In the genomic region with DNA sequence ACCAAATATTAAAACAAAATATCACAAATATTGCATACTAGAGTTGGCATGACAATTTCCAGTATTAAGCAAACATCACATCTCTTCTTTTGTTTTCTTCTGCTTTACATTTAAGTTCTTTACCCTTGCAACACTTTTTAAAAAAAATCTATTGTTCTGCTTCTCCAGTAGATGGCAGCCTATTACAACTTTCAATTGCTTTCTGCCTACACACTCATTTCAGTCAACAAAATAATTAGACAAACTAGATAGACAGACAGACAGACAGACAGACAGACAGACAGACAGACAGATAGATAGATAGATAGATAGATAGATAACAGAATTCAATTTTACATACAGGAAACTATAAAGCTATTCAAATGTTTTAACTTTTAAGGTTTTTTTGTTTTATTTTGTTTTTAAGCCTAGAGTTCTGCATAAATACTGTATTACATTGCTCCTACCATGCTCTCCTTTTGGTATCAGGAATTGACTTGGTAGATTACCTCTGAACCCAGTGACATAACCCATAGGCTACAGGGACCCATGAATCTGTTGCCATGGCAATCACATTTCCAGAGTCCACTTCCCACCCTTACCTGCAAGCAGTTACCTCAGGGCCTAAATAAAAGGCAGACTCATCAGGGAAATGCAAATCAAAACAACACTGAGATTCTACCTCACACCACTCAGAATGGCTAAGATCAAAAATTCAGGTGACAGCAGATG, we compare ENCODE assay signal across 12 mouse cellular contexts. TPM values are rescaled to one million over a fixed set of nuclear protein-coding genes. Genes with fewer than 3 reads are reported as not detected.
DNase-seq lines count a peak whose midpoint lies in the region; ATAC-seq and TF ChIP-seq lines count a peak whose summit lies in the region.
"Had no signal": no experiment of that assay in that cellular context is flagged by ENCODE, and none has a peak within 500 bp of the region (broad histone marks: within the 10 kb centered on the region; RNA-seq: fewer than 3 reads in every experiment).

No protein-coding gene starts in this region.

- TF ChIP-seq CTCF in gastrocnemius, adult 2 months (IDR thresholded peaks at IDR 0.05) = peak; percentile 46; the same call in 1 of the 2 replicates
- TF ChIP-seq CTCF in lung, postnatal 0 days (IDR thresholded peaks at IDR 0.05) = peak; percentile 68

- H3K9me3 ChIP-seq in lung, postnatal 0 days (ENCODE audit: low read length) = no peaks in the 10 kb centered on the region
- no peaks in the 10 kb centered on the region for H3K9me3 ChIP-seq in midbrain, embryonic 15.5 days
- H3K9me3 ChIP-seq: G1E; heart, embryonic 10.5 days had no signal

- no peak overlapping the region for H3K9ac ChIP-seq in lung, postnatal 0 days (replicated peaks; ENCODE audit: low read depth)
- H3K9ac ChIP-seq in midbrain, embryonic 15.5 days = no peak overlapping the region

- H3K4me1 ChIP-seq in lung, postnatal 0 days (ENCODE audit: insufficient read depth, low read depth, low read length) = no peaks in the 10 kb centered on the region
- no peaks in the 10 kb centered on the region for H3K4me1 ChIP-seq in midbrain, embryonic 15.5 days
- H3K4me1 ChIP-seq: heart, embryonic 10.5 days had no signal

- H3K4me3 ChIP-seq in gastrocnemius, adult 2 months = no peak overlapping the region
- no peak overlapping the region for H3K4me3 ChIP-seq in lung, postnatal 0 days (ENCODE audit: low read depth, low read length)
- no peak overlapping the region for H3K4me3 ChIP-seq in midbrain, embryonic 15.5 days
- H3K4me3 ChIP-seq: heart, embryonic 10.5 days had no signal

- H3K27ac ChIP-seq in gastrocnemius, adult 2 months = no peak overlapping the region
- no peak overlapping the region for H3K27ac ChIP-seq in lung, postnatal 0 days (ENCODE audit: low read length)
- no peak overlapping the region for H3K27ac ChIP-seq in midbrain, embryonic 15.5 days
- H3K27ac ChIP-seq: heart, embryonic 10.5 days had no signal

- ATAC-seq in lung, postnatal 0 days = no peak
- ATAC-seq in midbrain, embryonic 15.5 days (replicated peaks) = 0 out of 2 replicates have a peak, but pooled peaks have one; percentile 50
- ATAC-seq in megakaryocyte, adult 5-6 weeks (ENCODE audit: poor library complexity, severe bottlenecking) = no peak

- H3K4me2 ChIP-seq in lung, postnatal 0 days (replicated peaks; ENCODE audit: low read depth, low read length) = no peak overlapping the region
- H3K4me2 ChIP-seq in midbrain, embryonic 15.5 days = no peak overlapping the region

- TF ChIP-seq EP300 in lung, postnatal 0 days (IDR thresholded peaks at IDR 0.05) = no peak

- H3K27me3 ChIP-seq in lung, postnatal 0 days (replicated peaks; ENCODE audit: insufficient read depth, low read length) = no peaks in the 10 kb centered on the region
- H3K27me3 ChIP-seq in midbrain, embryonic 15.5 days (replicated peaks) = no peaks in the 10 kb centered on the region

- intact Hi-C loops in gastrocnemius, adult 2 months (cut with DNase I) = loop anchor here (5.0 to 10.0 kb wide), 2 partner anchors 201 to 524 kb away; a partner anchor contains a TSS

- no peak for DNase-seq in gastrocnemius, adult 2 months
- DNase-seq in gastrocnemius, postnatal 4 days (ENCODE audit: low spot score in 2 of 2) = no peak
- peak; percentile 74 for DNase-seq in lung, postnatal 0 days (ENCODE audit: low spot score)
- no peak for DNase-seq in lung, postnatal 14 days
- peak; percentile 32 for DNase-seq in adipocyte (ENCODE audit: low spot score)
- no peak for DNase-seq in adrenal gland, postnatal 36 days
- DNase-seq: right cerebral cortex, postnatal 4 days; thymus, postnatal 36 days had no signal

- H3K36me3 ChIP-seq in lung, postnatal 0 days (ENCODE audit: insufficient read depth, low read length) = no peaks in the 10 kb centered on the region
- no peaks in the 10 kb centered on the region for H3K36me3 ChIP-seq in midbrain, embryonic 15.5 days (replicated peaks)
- H3K36me3 ChIP-seq: G1E; heart, embryonic 10.5 days had no signal

RNA-seq across cellular contexts. Expression of a gene that starts 26.8 kb away (rescaled TPM):
- 1 to 10 TPM; 6.6 to 8.4 TPM for total RNA-seq in gastrocnemius, adult 2 months (2021)
- 1 to 10 TPM; 5.8 to 6.2 TPM for total RNA-seq in gastrocnemius, postnatal 4 days (2021)
- polyA plus RNA-seq in lung, postnatal 0 days (2015; fragmentation: Nextera tagmentation; extraction: Ambion mirVana) = 13.8 and 16.7 TPM in 2 replicates
- 52.1 and 53.2 TPM in 2 replicates for polyA plus RNA-seq in midbrain, embryonic 15.5 days (2015; fragmentation: Nextera tagmentation; extraction: Ambion mirVana)
- total RNA-seq in megakaryocyte, adult 5-6 weeks (2015) = not detected in 2 replicates
- total RNA-seq in megakaryocyte, adult 5-6 weeks (2017) = not detected in 2 replicates
- 1 to 10 TPM; 2.1 to 3.7 TPM for total RNA-seq in adrenal gland, postnatal 36 days (2021)
- polyA plus RNA-seq: G1E had no signal

Comparison
In these comparisons a context has a peak if more than half of its experiments do, and no peak if none do; other contexts are left out.
1. DNase-seq: peak in lung, postnatal 0 days (single experiment) and adipocyte (single experiment); none in gastrocnemius, adult 2 months (single experiment), gastrocnemius, postnatal 4 days (0 of 2), lung, postnatal 14 days (single experiment) and adrenal gland, postnatal 36 days (0 of 2).